Comparison of ENCODE assay signal across 8 mouse cellular contexts in the genomic region with DNA sequence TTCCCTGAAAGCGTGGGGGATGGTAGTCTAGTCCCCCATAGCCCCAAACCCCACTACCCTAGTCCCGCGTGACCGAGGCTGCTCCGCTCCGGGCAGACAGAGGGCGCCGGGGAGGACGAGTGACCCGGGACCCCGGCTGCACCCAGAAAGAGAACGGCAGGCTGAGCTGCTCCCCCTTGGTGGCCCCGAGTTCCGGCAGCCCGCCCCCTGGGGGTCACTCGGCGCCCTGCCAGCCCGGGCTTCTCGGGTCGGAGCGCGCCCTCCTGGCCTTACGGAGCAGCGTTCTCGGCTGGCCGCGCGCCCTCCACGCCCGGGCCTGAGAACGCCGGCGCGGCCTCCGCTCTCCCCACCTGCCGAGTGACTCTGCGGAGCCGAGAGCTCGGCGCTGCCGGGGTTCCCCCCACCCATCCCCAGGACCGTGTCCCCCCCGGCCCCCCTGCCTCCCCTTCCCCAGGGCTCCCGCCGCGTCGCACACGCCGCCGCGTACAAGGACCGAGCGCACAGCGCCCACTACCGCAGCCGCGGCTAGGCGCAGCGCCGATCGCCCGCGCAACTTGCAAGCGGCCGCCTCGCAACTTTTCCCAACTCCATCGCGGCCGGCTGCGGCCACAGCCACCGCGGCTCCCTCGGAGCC. TPM values are rescaled to one million over a fixed set of nuclear protein-coding genes. Genes with fewer than 3 reads are reported as not detected.
A peak's percentile ranks its signal among the peaks of the same experiment; 100 is the strongest.
DNase-seq lines count a peak whose midpoint lies in the region; ATAC-seq and TF ChIP-seq lines count a peak whose summit lies in the region.

No protein-coding gene starts in this region.

- peak overlapping the region; percentile 65 for H3K27ac ChIP-seq in embryonic fibroblast, embryonic 13.5 days (ENCODE audit: insufficient read depth, low read length)
- peak overlapping the region; percentile 88 for H3K27ac ChIP-seq in heart, postnatal 0 days (ENCODE audit: low read depth)
- H3K27ac ChIP-seq in stomach, embryonic 15.5 days: peak overlapping the region; percentile 96

- TF ChIP-seq CTCF in embryonic fibroblast, embryonic 13.5 days (IDR thresholded peaks at IDR 0.05; ENCODE audit: borderline replicate concordance, insufficient read depth, low read length): peak; percentile 52; the same call in 1 of the 2 replicates
- TF ChIP-seq CTCF in heart, postnatal 0 days (IDR thresholded peaks at IDR 0.05; ENCODE audit: low read depth): peak; percentile 39

- peaks cover 10% of the 10 kb centered on the region for H3K4me1 ChIP-seq in embryonic fibroblast, embryonic 13.5 days (ENCODE audit: control insufficient read depth, insufficient read depth, low read length)
- no peaks in the 10 kb centered on the region for H3K4me1 ChIP-seq in heart, postnatal 0 days (ENCODE audit: control insufficient read depth, insufficient read depth)
- 0 out of 2 replicates have a peak, but pooled peaks cover 2% of the 10 kb centered on the region for H3K4me1 ChIP-seq in stomach, embryonic 15.5 days

- H3K9ac ChIP-seq in heart, postnatal 0 days (replicated peaks; ENCODE audit: low read depth, low read length): peak overlapping the region; percentile 62
- peak overlapping the region; percentile 69 for H3K9ac ChIP-seq in stomach, embryonic 15.5 days

- peak overlapping the region; percentile 83 for H3K4me2 ChIP-seq in heart, postnatal 0 days (ENCODE audit: low read depth, low read length)
- peak overlapping the region; percentile 65 for H3K4me2 ChIP-seq in stomach, embryonic 15.5 days

- no peaks in the 10 kb centered on the region for H3K36me3 ChIP-seq in heart, postnatal 0 days (replicated peaks; ENCODE audit: control insufficient read depth, insufficient read depth, low read length)
- H3K36me3 ChIP-seq in stomach, embryonic 15.5 days: no peaks in the 10 kb centered on the region

- peak; percentile 10 for TF ChIP-seq POLR2A in embryonic fibroblast, embryonic 13.5 days (IDR thresholded peaks at IDR 0.05; ENCODE audit: low read depth, low read length)

- H3K4me3 ChIP-seq in embryonic fibroblast, embryonic 13.5 days (ENCODE audit: insufficient read depth, low read length): peak overlapping the region; percentile 72
- H3K4me3 ChIP-seq in heart, postnatal 0 days (ENCODE audit: low read depth, low read length): peak overlapping the region; percentile 51
- peak overlapping the region; percentile 63 for H3K4me3 ChIP-seq in stomach, embryonic 15.5 days (replicated peaks)

- H3K27me3 ChIP-seq in heart, postnatal 0 days (ENCODE audit: control insufficient read depth, insufficient read depth, low read length): peaks cover 84% of the 10 kb centered on the region
- peaks cover 15% of the 10 kb centered on the region; the same call in 1 of the 2 replicates for H3K27me3 ChIP-seq in stomach, embryonic 15.5 days (replicated peaks)

- under 1% methylated on average over 55 of the region's 73 CpGs for WGBS in heart, postnatal 0 days
- WGBS in stomach, embryonic 15.5 days: under 1% methylated on average over 62 of the region's 73 CpGs

- peak; percentile 26 for DNase-seq in CD4-positive, CD25-positive, alpha-beta regulatory T cell, adult 2 months (ENCODE audit: low read depth, low spot score)
- DNase-seq in adrenal gland, adult (ENCODE audit: inconsistent age in 2 of 2, low spot score in 1 of 2): peak; percentile 45 to 79
- DNase-seq in heart, postnatal 0 days (ENCODE audit: low spot score): peak; percentile 54
- peak; percentile 89 for DNase-seq in kidney, postnatal 14 days
- no peak for DNase-seq in MN1 (ENCODE audit: low spot score)

- H3K9me3 ChIP-seq in heart, postnatal 0 days (replicated peaks; ENCODE audit: control insufficient read depth, low read length): no peaks in the 10 kb centered on the region
- H3K9me3 ChIP-seq in stomach, embryonic 15.5 days: no peaks in the 10 kb centered on the region

- TF ChIP-seq EP300 in heart, postnatal 0 days (IDR thresholded peaks at IDR 0.05; ENCODE audit: low read depth): no peak

- ATAC-seq in heart, postnatal 0 days (ENCODE audit: insufficient read depth, low read depth): peak; percentile 76
- peak; percentile 60 for ATAC-seq in megakaryocyte, adult 5-6 weeks (ENCODE audit: poor library complexity, severe bottlenecking)
- peak; percentile 63 for ATAC-seq in stomach, embryonic 15.5 days (ENCODE audit: insufficient read depth, low FRiP score, low read depth)

RNA-seq across cellular contexts. Expression of gene Mecom, which starts 39.4 kb away (rescaled TPM):
- 59.6 and 74.4 TPM in 2 replicates for polyA plus RNA-seq in embryonic fibroblast, embryonic 13.5 days (2011; ENCODE audit: insufficient read length, low read depth, missing spikeins)
- 18.9 and 29.6 TPM in 2 replicates for total RNA-seq in heart, postnatal 0 days (2014; rRNA removed; ENCODE audit: low replicate concordance)
- polyA plus RNA-seq in heart, postnatal 0 days (2015; fragmentation: Nextera tagmentation; extraction: Ambion mirVana): 8.4 and 8.5 TPM in 2 replicates
- total RNA-seq in megakaryocyte, adult 5-6 weeks (2015): 0.07 TPM in 1 of 2 replicates, not detected in the other
- total RNA-seq in megakaryocyte, adult 5-6 weeks (2017): not detected in 2 replicates
- polyA plus RNA-seq in stomach, embryonic 15.5 days (2015; fragmentation: Nextera tagmentation; extraction: Ambion mirVana): 46.4 and 53.0 TPM in 2 replicates
